Mouse (Mus musculus) ZHBTc4 (cell line): ENCODE data around the gene Nosip.
A peak's percentile ranks its signal among the peaks of the same experiment; 100 is the strongest.
"Not testable (repeated sequence)": the region's sequence is repeated elsewhere in the genome, so short reads cannot be mapped to it uniquely, and the experiment has no call there.

Experiments
- DNase-seq: peaks from one replicate; pipeline ENCODE4 v3.0.0-alpha.2; 2011; ENCODE audit warnings: low read depth, low spot score

Gene Nosip

GRCm38 (mm10) chr7:45090251-45090977, 28.2 kb downstream of the Nosip start:
- DNase-seq: peak; percentile 53

- no peak for DNase-seq
These were observed 29.1 kb downstream of the Nosip start for GRCm38 (mm10) chr7:45091001-45091990.

- DNase-seq: peak; percentile 87
These were observed 29.8 kb downstream of the Nosip start, which contains the start of gene Rcn3 for GRCm38 (mm10) chr7:45092048-45092447. Rcn3 (minus strand) TSS chr7:45092221.

GRCm38 (mm10) chr7:45092828-45093515, 30.7 kb downstream of the Nosip start:
- DNase-seq: no peak

- peak; percentile 85 for DNase-seq
These were observed 31.3 kb downstream of the Nosip start for GRCm38 (mm10) chr7:45093516-45093905.

GRCm38 (mm10) chr7:45094121-45094520, 31.9 kb downstream of the Nosip start:
- no peak for DNase-seq

- no peak for DNase-seq
These were observed 33.1 kb downstream of the Nosip start for GRCm38 (mm10) chr7:45095367-45095766.

GRCm38 (mm10) chr7:45095965-45096364, 33.7 kb downstream of the Nosip start:
- DNase-seq: not testable (repeated sequence)

- no peak for DNase-seq
These were observed 35.2 kb downstream of the Nosip start for GRCm38 (mm10) chr7:45097479-45097878.

GRCm38 (mm10) chr7:45098541-45099240, 36.5 kb downstream of the Nosip start:
- DNase-seq: peak; percentile 85

GRCm38 (mm10) chr7:45100046-45100445, 37.8 kb downstream of the Nosip start:
- DNase-seq: no peak

GRCm38 (mm10) chr7:45102441-45102840, 40.2 kb downstream of the Nosip start:
- DNase-seq: no peak

GRCm38 (mm10) chr7:45102940-45103585, 40.8 kb downstream of the Nosip start:
- DNase-seq: no peak

GRCm38 (mm10) chr7:45103652-45104180, 41.5 kb downstream of the Nosip start, which contains the start of gene Fcgrt:
Fcgrt (minus strand) TSS chr7:45103851.
- peak; percentile 77 for DNase-seq

GRCm38 (mm10) chr7:45104941-45105340, 42.7 kb downstream of the Nosip start:
- DNase-seq: no peak

GRCm38 (mm10) chr7:45105491-45105890, 43.3 kb downstream of the Nosip start:
- no peak for DNase-seq

- DNase-seq: no peak
These were observed 44.2 kb downstream of the Nosip start for GRCm38 (mm10) chr7:45106441-45106840.

- no peak for DNase-seq
These were observed 44.9 kb downstream of the Nosip start for GRCm38 (mm10) chr7:45107052-45107645.

GRCm38 (mm10) chr7:45110089-45110488, 47.9 kb downstream of the Nosip start:
- peak; percentile 34 for DNase-seq

GRCm38 (mm10) chr7:45111940-45112339, 49.7 kb downstream of the Nosip start:
- DNase-seq: peak; percentile 89
